Mouse (Mus musculus): ENCODE results near the gene Tdrd9. TPM values are rescaled to one million over a fixed set of nuclear protein-coding genes. Genes with fewer than 3 reads are reported as not detected.
"Not testable (repeated sequence)": the region's sequence is repeated elsewhere in the genome, so short reads cannot be mapped to it uniquely, and the experiment has no call there.

The Tdrd9 gene
- polyA plus RNA-seq, 1 experiment from 2014 or later, result 0.16 TPM

DNA sequence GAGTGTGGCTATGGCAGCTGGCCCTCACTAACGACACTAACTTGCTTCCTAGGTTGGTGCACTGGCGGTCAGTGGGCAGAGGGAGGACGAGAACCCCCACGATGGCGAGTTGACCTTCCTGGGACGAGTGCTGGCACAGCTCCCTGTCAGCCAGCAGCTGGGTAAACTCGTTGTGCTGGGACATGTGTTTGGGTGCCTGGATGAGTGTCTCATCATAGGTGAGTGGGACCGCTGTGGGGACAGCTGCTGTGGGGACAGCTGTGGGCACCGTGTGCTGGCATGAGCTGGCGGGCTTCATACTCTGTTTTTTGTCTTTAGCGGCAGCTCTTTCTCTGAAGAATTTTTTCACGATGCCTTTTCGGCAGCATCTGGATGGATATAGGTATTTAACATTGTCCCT, 54.1 kb downstream of the Tdrd9 start:
- no peak for DNase-seq (ENCODE audit: low spot score)

DNA sequence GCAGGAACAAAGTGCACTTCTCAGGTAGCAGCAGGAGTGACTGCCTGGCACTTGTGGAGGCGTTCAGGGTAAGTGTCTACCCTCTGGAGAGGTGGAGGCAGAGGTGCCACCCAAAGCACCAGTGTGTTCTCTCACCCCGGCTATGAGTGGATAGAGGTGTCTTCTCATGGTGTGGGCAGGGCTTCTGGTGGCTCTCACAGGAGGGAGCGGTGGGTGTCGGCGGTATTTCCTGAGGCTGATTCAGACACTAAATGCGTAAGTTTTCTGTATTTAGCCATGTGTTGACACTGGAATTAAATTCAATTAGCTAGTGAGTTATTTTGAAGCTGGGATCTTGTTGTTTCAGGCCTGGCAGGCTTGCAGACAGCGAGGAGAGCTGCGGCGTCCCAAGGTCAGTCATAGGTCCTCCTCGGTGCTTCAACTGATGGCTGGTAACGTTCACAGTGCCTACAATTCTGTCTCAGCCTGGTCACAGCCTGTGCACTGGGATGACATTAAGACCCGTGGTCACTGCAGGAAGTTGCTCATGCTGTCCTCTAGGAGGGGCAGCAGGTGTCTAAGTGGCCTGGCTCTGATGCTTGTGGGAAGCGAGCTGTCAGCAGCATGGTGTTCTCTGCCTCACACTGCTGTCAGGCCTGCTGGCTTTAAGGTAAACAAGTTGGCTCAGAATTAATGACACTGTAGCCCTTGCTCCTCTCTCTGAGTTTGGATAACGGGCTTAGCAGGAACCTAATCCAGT, 54.7 kb downstream of the Tdrd9 start:
- no peak for DNase-seq (ENCODE audit: low spot score)

DNA sequence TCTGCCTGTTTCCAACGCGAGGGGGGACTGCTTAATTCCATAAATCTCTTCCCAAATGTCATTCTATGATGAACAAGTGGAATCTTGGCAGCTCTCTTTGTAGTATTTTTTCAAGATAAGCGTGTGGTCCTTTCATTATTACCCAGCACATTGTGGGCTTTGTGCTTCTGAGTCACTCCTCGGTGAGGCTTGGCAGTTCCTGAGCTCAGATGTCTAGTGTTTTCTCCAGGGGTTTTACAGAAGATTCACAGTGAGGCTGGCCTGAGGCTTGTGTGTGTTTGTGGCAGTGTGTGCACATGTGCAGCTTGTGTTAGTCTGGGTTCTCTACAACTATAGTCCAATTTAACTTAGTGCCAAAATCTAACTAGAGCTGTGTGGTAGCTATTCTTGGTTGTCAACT, 56.0 kb downstream of the Tdrd9 start:
- no peak for DNase-seq (ENCODE audit: low spot score)

DNA sequence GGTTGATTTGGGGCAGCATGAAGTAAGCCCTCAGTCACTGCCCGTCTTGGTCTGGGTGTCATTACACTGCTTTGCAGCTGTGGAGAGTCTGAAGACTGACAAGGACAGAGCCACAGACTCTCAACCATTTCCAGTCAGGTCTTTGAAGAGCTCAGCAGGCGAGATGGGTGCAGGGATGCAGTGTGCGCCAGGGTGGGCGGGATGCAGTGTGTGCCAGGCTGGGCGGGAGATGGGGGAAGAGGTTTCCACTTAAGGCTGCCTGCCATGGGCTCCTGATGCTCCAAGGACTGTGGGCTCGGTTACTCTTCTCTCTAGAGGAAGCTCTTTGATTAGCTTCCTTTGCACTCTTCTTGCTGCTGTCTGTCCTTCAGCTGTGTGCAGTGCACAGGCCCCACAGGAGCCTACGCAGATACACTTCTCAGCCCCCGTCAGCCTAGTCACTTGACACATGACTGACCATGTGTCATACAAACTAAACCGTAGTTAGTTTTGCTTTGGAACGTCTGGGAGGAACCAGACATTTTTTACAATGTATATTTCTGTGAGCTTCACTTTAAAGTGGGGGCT, 62.1 kb downstream of the Tdrd9 start:
- no peak for DNase-seq (ENCODE audit: low spot score)

DNA sequence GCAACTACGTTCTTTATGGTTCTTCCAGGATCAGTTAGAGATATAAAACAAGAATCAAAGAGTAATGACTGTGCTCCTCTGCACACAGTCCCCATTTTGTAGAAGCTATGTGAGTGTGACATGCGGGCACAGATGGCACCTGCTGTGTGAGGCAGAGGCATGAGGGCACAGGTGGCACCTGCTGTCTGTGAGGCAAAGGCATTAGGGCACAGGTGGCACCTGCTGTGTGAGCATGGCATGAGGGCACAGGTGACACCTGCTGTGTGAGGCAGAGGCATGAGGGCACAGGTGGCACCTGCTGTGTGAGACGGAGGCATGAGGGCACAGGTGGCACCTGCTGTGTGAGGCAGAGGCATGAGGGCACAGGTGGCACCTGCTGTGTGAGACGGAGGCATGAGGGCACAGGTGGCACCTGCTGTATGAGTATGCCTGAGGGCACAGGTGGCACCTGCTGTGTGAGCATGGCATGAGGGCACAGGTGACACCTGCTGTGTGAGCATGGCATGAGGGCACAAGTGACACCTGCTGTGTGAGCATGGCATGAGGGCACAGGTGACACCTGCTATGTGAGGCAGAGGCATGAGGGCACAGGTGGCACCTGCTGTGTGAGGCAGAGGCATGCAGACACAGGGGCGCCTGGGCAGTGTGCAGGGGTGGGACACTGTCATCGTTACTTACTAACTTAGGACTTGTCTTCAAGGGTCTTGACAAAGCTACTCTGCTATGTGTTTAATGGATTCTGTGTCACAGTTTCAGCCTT, 64.2 kb downstream of the Tdrd9 start:
- DNase-seq (ENCODE audit: low spot score), result not testable (repeated sequence)

DNA sequence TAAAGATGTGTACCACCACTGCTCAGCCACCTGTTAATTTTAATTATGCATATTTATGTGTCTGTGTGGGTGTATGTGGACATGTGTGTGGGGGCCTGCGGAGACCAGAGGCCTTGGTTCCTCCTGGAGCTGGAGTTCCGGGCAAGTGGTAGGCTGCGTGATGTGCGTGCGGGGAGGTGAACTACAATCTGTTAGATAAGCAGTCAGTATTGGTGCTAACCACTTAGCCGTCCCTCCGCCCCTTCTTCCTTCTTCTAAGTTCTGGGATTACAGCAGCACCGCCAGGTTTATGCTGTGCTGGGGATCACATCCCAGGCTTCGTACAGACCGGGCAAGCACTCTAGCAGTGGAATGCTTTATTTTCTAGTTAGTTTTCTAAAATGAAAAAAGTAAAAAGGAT, 67.1 kb downstream of the Tdrd9 start:
- DNase-seq (ENCODE audit: low spot score), result no peak

DNA sequence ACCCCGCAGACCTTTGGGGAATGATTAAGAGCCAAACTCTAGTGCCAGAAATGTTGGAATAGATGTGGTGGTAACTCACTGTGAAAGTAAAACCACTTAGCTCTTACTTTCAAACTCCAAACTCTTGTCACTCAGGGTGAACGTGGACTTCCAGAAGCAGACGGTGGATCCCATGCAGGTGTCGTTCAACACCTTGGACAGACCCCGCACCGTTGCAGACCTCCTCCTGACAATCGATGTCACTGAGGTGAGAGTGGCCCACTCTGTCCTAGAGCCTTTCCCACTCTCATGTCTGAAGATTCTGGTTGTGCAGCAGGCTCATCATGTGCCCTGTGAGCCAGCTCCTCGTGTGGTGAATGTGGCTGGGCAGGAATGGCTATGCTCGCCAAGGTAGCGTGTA, 67.8 kb downstream of the Tdrd9 start:
- no peak for DNase-seq (ENCODE audit: low spot score)

DNA sequence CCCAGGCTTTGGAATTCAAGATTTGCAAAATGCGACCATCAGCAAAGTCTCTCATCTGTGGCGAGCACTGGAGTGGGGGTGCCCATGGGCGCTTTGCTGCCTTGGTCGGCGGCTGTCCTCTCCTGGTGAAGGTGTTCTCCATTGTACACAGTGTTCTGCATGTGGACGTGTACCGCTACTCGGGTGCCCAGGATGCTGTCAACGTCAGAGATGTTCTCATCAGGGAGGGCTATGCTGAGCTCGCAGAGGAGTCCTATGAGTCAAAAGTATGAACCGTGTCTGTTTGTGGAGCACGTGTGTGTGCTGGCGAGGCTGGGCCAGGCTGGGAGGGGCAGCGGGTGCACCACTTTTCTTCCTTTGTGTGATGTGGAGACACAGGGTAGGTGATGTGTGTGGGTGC, 71.3 kb downstream of the Tdrd9 start:
- no peak for DNase-seq (ENCODE audit: low spot score)

DNA sequence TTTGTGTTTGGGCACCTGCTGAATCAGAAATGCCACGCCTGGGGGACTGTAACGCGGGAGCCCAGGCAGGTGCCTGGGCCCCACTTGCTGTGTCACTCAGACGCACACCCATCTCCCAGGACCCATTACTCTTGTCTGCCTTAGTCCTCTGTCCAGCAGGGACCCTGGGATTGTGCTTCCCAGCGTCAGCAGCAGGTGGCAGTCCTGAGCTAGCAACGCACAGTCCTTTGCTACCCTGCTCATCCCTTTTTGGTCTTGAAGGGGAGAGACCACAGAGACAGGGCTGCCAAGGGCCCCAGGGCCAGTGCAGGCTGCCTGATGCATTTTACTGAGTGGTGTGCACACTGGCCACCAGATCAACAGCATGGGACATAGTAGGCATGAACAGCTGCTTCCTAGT, 106.3 kb downstream of the Tdrd9 start:
- peak; percentile 29 for DNase-seq (ENCODE audit: low spot score)

DNA sequence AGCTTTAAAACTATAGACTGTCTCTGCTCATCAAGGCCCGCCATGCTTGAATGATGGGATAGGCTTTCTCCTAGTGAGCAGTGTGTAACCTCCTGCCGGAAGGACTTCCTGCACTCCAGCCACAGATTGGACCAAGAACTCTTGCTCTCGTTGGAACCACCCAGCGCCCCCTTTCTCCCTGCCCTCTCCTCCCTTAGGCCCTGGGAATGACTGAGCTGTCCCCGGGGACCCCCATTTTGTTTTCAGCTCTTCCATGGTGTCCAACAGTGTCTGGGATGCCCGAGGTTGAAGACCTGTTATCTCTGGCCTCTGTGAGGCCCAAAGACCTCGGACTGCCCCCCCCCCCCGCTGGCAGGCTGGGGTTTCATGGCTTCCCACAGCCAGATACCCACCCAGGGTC, 108.6 kb downstream of the Tdrd9 start:
- DNase-seq (ENCODE audit: low spot score), result no peak

DNA sequence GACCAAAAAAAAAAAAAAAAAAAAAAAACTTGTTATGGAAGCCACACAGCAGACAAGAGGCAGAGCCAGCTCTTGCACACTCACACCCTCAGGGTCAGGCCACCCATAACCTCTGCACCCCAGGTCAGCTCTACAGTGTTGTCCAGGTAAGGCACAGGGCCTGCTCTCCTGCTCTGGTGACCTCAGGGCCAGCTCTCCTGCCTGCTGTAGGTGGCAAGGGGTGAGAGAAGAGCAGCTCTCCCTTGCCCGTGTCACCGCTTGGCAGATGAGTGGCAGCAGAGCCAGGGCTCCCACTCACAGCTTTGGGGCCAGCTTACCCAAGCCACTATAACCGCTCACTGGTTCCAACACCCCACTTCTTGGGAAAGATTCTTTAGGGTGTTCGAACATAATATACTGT, 109.6 kb downstream of the Tdrd9 start:
- DNase-seq (ENCODE audit: low spot score), result no peak

DNA sequence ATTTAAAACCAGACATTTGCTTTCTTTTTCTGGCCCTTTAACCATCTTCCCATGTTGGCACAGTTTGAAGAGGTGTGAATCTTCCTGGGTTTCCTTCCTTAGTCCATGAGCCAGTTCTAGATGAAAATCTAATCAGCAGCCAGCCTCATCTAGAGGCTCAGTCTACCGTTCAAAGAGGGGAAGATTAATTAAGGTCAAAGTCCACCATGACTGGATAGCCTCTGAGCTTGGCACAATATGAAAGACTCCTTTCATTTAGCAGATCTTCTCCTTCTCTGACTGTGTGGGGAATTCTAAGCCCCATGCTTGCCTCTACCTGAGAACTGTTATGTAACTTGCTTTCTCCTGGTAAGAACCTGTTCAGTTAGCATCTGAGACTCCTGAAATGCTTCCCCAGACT, 110.9 kb downstream of the Tdrd9 start:
- DNase-seq (ENCODE audit: low spot score), result no peak

DNA sequence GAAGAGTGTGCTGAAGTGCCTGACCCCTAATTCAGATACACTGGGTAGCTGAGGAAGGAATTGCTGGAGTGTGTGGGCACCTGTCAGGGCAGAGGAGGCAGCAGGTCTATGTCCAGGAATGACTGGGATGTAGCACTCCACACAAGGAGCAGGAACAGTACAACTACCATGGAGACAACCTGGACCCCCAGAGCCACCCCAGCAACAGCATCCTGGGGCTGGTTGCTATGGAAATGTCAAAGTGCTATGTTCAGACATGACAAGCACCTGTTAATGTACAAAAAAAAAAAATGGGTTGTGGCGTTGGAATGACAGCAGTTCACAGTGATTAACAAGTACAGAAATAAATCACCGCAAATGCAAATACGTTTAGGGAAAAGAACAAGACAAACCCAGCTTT, 114.9 kb downstream of the Tdrd9 start:
- DNase-seq (ENCODE audit: low spot score), result no peak

DNA sequence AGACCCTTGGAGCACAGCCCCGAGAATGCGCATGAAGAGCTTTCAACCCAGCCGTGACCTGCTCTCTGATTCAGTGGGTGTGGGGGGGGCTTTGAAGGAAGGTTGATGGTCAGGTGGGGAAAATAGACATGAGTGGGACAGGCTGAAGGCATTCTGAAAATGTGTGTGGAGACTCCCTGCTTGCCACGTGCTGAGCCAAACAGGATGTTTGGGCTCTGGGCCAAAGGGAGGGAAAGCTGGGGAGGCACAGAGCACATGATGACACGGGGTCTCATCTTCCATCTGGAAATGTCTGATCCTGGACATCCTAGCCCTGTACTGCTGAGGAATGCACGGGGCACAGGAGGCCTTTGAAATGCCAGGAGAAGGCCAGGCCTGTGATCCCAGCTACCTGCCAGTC, 115.4 kb downstream of the Tdrd9 start:
- DNase-seq (ENCODE audit: low spot score), result no peak

DNA sequence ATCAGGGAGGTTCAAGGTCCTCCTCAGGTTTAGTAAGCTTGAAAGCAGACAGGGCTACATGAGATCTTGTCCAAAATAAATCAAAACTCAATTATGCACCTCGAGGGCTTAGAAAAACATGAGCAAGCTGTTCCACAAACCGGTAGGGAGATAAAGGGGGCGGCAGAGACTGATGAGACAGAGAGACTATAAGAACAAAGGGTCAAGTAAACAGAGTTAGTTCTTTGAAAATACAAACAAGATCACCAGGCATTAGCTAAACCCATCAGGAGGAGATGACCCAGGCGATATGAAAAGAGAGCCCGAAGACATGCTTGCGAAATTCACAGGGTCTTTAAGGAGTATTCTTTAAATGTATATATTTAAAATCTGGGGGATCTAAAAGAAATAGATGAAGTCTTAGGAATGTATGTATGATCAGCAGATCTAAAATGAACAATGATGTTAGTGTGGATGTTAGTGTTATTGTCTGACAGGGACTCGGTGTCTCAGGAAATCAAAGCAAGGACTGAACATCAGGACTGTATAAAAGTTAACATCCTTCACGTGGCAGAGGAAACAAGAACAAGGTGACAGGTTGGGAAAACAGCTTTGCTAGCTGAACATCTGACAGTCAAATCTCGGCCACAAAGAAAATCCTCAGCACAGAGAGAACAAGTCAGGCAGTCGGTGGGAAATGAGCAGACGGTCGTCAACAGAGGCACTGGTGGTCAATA, 117.4 kb downstream of the Tdrd9 start:
- no peak for DNase-seq (ENCODE audit: low spot score)

DNA sequence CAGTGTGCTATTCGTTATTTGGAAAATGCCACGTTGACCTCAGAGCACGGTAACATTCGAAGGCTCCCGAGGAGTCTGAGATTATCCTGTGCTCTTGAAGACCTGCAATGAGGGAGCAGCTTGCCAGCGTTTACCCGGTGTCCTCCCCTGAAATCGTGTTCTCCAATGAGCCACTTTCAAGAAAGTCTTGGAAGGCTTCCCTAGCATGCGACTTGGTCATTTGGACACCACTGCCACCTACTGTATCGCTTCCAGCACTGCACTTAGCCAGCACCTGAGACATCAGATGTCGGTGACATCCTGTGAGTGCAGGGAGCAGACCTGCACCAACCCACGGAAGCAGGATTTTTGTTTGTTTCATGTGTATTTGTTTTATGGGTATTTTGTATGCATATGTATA, 119.7 kb downstream of the Tdrd9 start:
- peak; percentile 63 for DNase-seq (ENCODE audit: low spot score)

DNA sequence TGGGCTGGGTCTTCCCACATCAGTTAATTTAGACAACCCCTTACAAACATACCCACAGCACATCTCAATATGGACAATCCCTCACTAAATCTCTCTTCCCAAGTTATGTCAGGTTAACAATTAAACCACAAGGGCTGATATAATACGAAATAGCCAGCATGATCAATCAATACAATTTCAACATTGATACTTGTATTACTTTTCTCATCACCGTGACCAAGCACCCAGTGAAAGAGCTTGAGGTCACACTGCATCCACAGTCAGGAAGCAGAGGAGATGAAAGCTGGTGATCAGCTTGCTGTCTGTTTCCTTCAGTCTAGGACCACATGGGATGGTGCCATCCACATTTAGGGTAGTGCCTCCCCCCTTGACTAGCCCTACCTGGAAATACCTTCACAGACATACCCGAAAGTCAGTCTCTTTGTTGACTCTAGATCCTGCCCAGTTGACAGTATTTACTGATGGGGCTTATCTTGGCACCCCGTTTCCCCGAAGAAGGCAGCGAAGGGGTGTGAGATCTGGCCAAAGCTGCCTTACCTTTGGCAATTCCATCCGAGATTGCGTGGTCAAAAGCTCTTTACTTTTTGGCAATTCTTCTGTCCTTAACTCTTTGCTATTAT, 123.0 kb downstream of the Tdrd9 start:
- DNase-seq (ENCODE audit: low spot score), result no peak

DNA sequence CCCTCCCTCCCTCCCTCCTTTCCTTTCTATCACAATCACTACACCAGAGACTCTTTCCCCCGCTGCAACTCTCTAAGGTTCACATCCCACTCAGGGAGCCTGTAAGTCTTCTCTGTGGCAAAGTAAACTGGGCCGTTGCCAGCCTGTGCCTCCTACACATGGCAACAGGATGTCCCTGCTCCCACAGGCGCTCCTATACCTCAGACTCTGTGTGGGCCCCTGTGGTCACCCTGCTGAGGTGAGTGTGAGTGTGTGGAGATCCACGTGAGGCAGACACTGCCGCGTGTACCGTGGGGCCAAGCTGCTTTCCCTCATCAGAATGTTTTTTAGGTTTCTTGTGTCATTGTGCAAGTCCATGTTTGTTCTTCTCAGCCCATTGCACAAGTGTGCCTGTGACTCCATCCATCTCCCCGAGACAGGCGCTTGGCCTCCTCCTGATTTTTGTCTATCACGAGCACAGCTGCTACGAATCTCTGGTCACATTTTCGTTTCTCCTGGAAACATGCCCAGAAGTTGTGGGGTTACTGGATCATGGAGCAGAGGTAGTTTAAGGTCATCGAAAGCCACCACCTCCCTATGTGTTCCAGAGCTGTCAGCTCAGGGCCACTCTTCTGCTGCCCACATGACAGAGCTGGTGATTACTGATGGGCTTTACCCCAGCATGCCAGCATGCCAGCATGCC, 124.8 kb downstream of the Tdrd9 start:
- DNase-seq (ENCODE audit: low spot score), result no peak

DNA sequence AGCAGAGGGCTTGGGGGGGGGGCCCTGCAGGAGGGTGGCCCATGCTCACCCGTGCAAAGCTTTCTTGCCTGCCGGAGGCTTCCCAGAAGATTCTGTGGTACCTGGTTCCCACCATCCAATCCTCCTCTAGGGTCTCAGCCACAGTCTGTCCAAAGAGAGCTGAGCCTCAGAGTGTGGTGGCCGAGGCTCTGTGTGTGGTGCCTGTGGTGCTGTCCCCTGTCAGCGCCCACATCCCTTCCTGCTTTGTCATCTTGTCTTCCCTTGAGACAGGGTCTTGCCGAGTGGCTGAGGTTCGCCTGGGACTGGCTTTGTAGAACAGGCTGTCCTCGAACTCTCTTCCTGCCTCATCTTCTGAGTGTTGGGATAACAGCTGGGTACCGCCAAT, 125.4 kb downstream of the Tdrd9 start:
- DNase-seq (ENCODE audit: low spot score), result no peak

DNA sequence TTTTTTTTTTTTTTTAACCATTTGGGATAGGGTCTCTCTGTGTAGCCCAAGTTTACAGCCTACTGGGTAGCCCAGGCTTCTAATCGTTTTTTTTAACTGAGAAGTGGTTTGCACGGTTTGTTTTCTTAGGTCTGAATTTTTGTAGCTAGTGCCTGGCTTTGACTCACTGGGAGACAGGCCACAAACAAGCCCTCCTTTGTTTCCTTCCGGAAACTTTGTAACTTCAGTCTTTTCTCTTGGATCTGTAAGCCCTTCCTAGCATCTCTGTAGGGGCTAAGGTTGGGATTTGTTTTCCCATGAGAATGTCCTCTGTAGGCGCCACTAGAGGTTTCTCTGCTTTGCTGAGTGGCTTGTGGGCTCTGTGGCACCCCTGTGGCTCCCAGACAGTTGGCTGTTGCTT, 128.7 kb downstream of the Tdrd9 start:
- DNase-seq (ENCODE audit: low spot score), result no peak

DNA sequence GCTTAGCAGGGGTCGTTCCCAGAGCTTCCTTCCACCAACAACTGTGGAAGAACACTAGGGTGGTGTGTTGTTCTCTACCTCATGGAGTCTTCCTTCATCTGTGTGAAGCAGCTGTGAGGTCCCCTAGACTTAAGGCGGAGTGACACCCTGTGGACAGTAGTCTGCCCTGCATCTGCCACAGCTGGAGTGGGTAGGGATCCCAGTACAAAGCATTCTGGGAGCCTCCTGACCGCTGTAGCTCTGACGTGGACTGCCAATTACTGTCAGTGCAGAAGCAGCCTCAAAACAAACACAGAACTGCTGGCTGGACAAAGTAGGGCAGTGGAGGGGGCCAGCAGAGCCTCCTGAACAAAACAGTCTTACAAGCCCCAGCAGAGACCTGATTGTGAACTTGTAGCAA, 129.7 kb downstream of the Tdrd9 start:
- no peak for DNase-seq (ENCODE audit: low spot score)

Measured in thymus, postnatal 0 days (tissue).